Mouse (Mus musculus): ENCODE results near the gene Phyhipl. TPM values are rescaled to one million over a fixed set of nuclear protein-coding genes. Genes with fewer than 3 reads are reported as not detected.

Gene Phyhipl
- polyA plus RNA-seq (2012; ENCODE audit: insufficient read depth, insufficient read length, low replicate concordance, missing spikeins) = not detected in 2 replicates

GRCm38 (mm10) chr10:70655828-70656227 lies at the start of gene Phyhipl:
Phyhipl (minus strand) TSS chr10:70655965.
- Histone ChIP-seq H3K4me1 (ENCODE audit: control insufficient read depth, insufficient read depth, low read length) (peaks cover 2% of the 10 kb centered on the region; the same call in 1 of the 2 replicates), H3K27ac (ENCODE audit: insufficient read depth, low read depth, low read length) (no peak within 1 kb of the TSS), H3K4me3 (ENCODE audit: insufficient read depth, low read depth, low read length) (no peak within 1 kb of the TSS)
- WGBS = 73% methylated on average over 7 of the region's 7 CpGs
- TF ChIP-seq POLR2A (IDR thresholded peaks at IDR 0.05; ENCODE audit: insufficient read depth, low read depth, low read length) = no peak
- TF ChIP-seq CTCF (IDR thresholded peaks at IDR 0.05; ENCODE audit: insufficient read depth, low read depth, low read length) = no peak

- TF ChIP-seq POLR2A (IDR thresholded peaks at IDR 0.05; ENCODE audit: insufficient read depth, low read depth, low read length) = no peak
- no peak for TF ChIP-seq CTCF (IDR thresholded peaks at IDR 0.05; ENCODE audit: insufficient read depth, low read depth, low read length)
- 65% methylated on average over 6 of the region's 6 CpGs for WGBS
- Histone ChIP-seq H3K27ac (ENCODE audit: insufficient read depth, low read depth, low read length) (no peak overlapping the region), H3K4me3 (ENCODE audit: insufficient read depth, low read depth, low read length) (no peak overlapping the region), H3K4me1 (ENCODE audit: control insufficient read depth, insufficient read depth, low read length) (peaks cover 4% of the 10 kb centered on the region; the same call in 1 of the 2 replicates)
These were observed 47.4 kb upstream of the Phyhipl start for GRCm38 (mm10) chr10:70703211-70703610.

GRCm38 (mm10) chr10:70699581-70699980 lies 43.8 kb upstream of the Phyhipl start:
- Histone ChIP-seq H3K4me1 (ENCODE audit: control insufficient read depth, insufficient read depth, low read length) (peaks cover 7% of the 10 kb centered on the region; the same call in 1 of the 2 replicates), H3K27ac (ENCODE audit: insufficient read depth, low read depth, low read length) (no peak overlapping the region), H3K4me3 (ENCODE audit: insufficient read depth, low read depth, low read length) (no peak overlapping the region)
- TF ChIP-seq CTCF (IDR thresholded peaks at IDR 0.05; ENCODE audit: insufficient read depth, low read depth, low read length) (no peak), POLR2A (IDR thresholded peaks at IDR 0.05; ENCODE audit: insufficient read depth, low read depth, low read length) (no peak)
- WGBS = 95% methylated on average over 7 of the region's 7 CpGs

GRCm38 (mm10) chr10:70698014-70698413 lies 42.2 kb upstream of the Phyhipl start:
- 94% methylated on average over 3 of the region's 3 CpGs for WGBS
- H3K4me1 ChIP-seq (ENCODE audit: control insufficient read depth, insufficient read depth, low read length) = peaks cover 4% of the 10 kb centered on the region; the same call in 1 of the 2 replicates
- no peak overlapping the region for H3K27ac ChIP-seq (ENCODE audit: insufficient read depth, low read depth, low read length)
- TF ChIP-seq CTCF (IDR thresholded peaks at IDR 0.05; ENCODE audit: insufficient read depth, low read depth, low read length) = no peak
- no peak for TF ChIP-seq POLR2A (IDR thresholded peaks at IDR 0.05; ENCODE audit: insufficient read depth, low read depth, low read length)
- H3K4me3 ChIP-seq (ENCODE audit: insufficient read depth, low read depth, low read length) = no peak overlapping the region

GRCm38 (mm10) chr10:70696748-70697585 lies 41.2 kb upstream of the Phyhipl start:
- no peak for TF ChIP-seq POLR2A (IDR thresholded peaks at IDR 0.05; ENCODE audit: insufficient read depth, low read depth, low read length)
- no peak for TF ChIP-seq CTCF (IDR thresholded peaks at IDR 0.05; ENCODE audit: insufficient read depth, low read depth, low read length)
- 84% methylated on average over 29 of the region's 29 CpGs for WGBS
- H3K27ac ChIP-seq (ENCODE audit: insufficient read depth, low read depth, low read length) = no peak overlapping the region
- peaks cover 3% of the 10 kb centered on the region; the same call in 1 of the 2 replicates for H3K4me1 ChIP-seq (ENCODE audit: control insufficient read depth, insufficient read depth, low read length)
- H3K4me3 ChIP-seq (ENCODE audit: insufficient read depth, low read depth, low read length) = no peak overlapping the region

GRCm38 (mm10) chr10:70689346-70689745 lies 33.6 kb upstream of the Phyhipl start:
- no peak overlapping the region for H3K4me3 ChIP-seq (ENCODE audit: insufficient read depth, low read depth, low read length)
- TF ChIP-seq CTCF (IDR thresholded peaks at IDR 0.05; ENCODE audit: insufficient read depth, low read depth, low read length) (no peak), POLR2A (IDR thresholded peaks at IDR 0.05; ENCODE audit: insufficient read depth, low read depth, low read length) (no peak)
- H3K27ac ChIP-seq (ENCODE audit: insufficient read depth, low read depth, low read length) = no peak overlapping the region
- H3K4me1 ChIP-seq (ENCODE audit: control insufficient read depth, insufficient read depth, low read length) = no peaks in the 10 kb centered on the region
- WGBS = 91% methylated on average over 6 of the region's 6 CpGs

GRCm38 (mm10) chr10:70688881-70689280 lies 33.1 kb upstream of the Phyhipl start:
- H3K4me3 ChIP-seq (ENCODE audit: insufficient read depth, low read depth, low read length) = no peak overlapping the region
- TF ChIP-seq POLR2A (IDR thresholded peaks at IDR 0.05; ENCODE audit: insufficient read depth, low read depth, low read length) (no peak), CTCF (IDR thresholded peaks at IDR 0.05; ENCODE audit: insufficient read depth, low read depth, low read length) (no peak)
- no peak overlapping the region for H3K27ac ChIP-seq (ENCODE audit: insufficient read depth, low read depth, low read length)
- 68% methylated on average over 8 of the region's 8 CpGs for WGBS
- no peaks in the 10 kb centered on the region for H3K4me1 ChIP-seq (ENCODE audit: control insufficient read depth, insufficient read depth, low read length)

GRCm38 (mm10) chr10:70686941-70687703 lies 31.4 kb upstream of the Phyhipl start:
- H3K4me3 ChIP-seq (ENCODE audit: insufficient read depth, low read depth, low read length) = no peak overlapping the region
- 71% methylated on average over 11 of the region's 11 CpGs for WGBS
- H3K27ac ChIP-seq (ENCODE audit: insufficient read depth, low read depth, low read length) = 0 out of 2 replicates have a peak overlapping the region, but pooled peaks have one; percentile 6
- H3K4me1 ChIP-seq (ENCODE audit: control insufficient read depth, insufficient read depth, low read length) = no peaks in the 10 kb centered on the region
- TF ChIP-seq POLR2A (IDR thresholded peaks at IDR 0.05; ENCODE audit: insufficient read depth, low read depth, low read length) (no peak), CTCF (IDR thresholded peaks at IDR 0.05; ENCODE audit: insufficient read depth, low read depth, low read length) (no peak)

- no peak overlapping the region for H3K27ac ChIP-seq (ENCODE audit: insufficient read depth, low read depth, low read length)
- WGBS = 63% methylated on average over 3 of the region's 3 CpGs
- no peak for TF ChIP-seq POLR2A (IDR thresholded peaks at IDR 0.05; ENCODE audit: insufficient read depth, low read depth, low read length)
- TF ChIP-seq CTCF (IDR thresholded peaks at IDR 0.05; ENCODE audit: insufficient read depth, low read depth, low read length) = no peak
- no peak overlapping the region for H3K4me3 ChIP-seq (ENCODE audit: insufficient read depth, low read depth, low read length)
- no peaks in the 10 kb centered on the region for H3K4me1 ChIP-seq (ENCODE audit: control insufficient read depth, insufficient read depth, low read length)
These were observed 30.7 kb upstream of the Phyhipl start for GRCm38 (mm10) chr10:70686505-70686904.
